Mouse (Mus musculus): ENCODE results near the gene Ubc. TPM values are rescaled to one million over a fixed set of nuclear protein-coding genes. Genes with fewer than 3 reads are reported as not detected.

The Ubc gene
- total RNA-seq, 2 experiments from 2014 or later: 849 to 918 TPM

GRCm38 (mm10) chr5:125352781-125353294, 37.2 kb downstream of the Ubc start:
- no peak for DNase-seq
- intact Hi-C loops (cut with DNase I): no loop called here

- intact Hi-C loops (cut with DNase I): no loop called here
- no peak for DNase-seq
Observed at GRCm38 (mm10) chr5:125351939-125352338, 38.1 kb downstream of the Ubc start.

- intact Hi-C loops (cut with DNase I): no loop called here
- no peak for DNase-seq
Observed at GRCm38 (mm10) chr5:125351057-125351456, 38.9 kb downstream of the Ubc start.

GRCm38 (mm10) chr5:125349391-125349790, 40.6 kb downstream of the Ubc start:
- no peak for DNase-seq
- intact Hi-C loops (cut with DNase I): loop anchor here (10.0 kb wide), 1 partner anchor 65 kb away; no protein-coding TSS in a partner anchor

- intact Hi-C loops (cut with DNase I): loop anchor here (10.0 kb wide), 1 partner anchor 64 kb away; no protein-coding TSS in a partner anchor
- peak; percentile 61 for DNase-seq
Observed at GRCm38 (mm10) chr5:125348487-125348886, 41.5 kb downstream of the Ubc start.

GRCm38 (mm10) chr5:125348067-125348466, 41.9 kb downstream of the Ubc start:
- DNase-seq: no peak

GRCm38 (mm10) chr5:125344296-125344695, 45.7 kb downstream of the Ubc start:
- no peak for DNase-seq
- intact Hi-C loops (cut with DNase I): loop anchor here (10.0 kb wide), 1 partner anchor 59 kb away; no protein-coding TSS in a partner anchor

More at GRCm38 (mm10) chr5:125348067-125348466, 41.9 kb downstream of the Ubc start:
- intact Hi-C loops (cut with DNase I): loop anchor here (10.0 kb wide), 1 partner anchor 63 kb away; no protein-coding TSS in a partner anchor

- no peak for DNase-seq
- intact Hi-C loops (cut with DNase I): loop anchor here (10.0 kb wide), 1 partner anchor 57 kb away; no protein-coding TSS in a partner anchor
Observed at GRCm38 (mm10) chr5:125341459-125342090, 48.4 kb downstream of the Ubc start.

- peak; percentile 85 for DNase-seq
- intact Hi-C loops (cut with DNase I): loop anchor here (10.0 kb wide), 1 partner anchor 56 kb away; no protein-coding TSS in a partner anchor
Observed at GRCm38 (mm10) chr5:125340547-125341262, 49.3 kb downstream of the Ubc start, which contains the start of gene Scarb1. Scarb1 (minus strand) TSS chr5:125341094.

GRCm38 (mm10) chr5:125339851-125340531, 50.0 kb downstream of the Ubc start:
- DNase-seq: no peak
- intact Hi-C loops (cut with DNase I): loop anchor here (10.0 kb wide), 1 partner anchor 55 kb away; no protein-coding TSS in a partner anchor

GRCm38 (mm10) chr5:125339108-125339751, 50.8 kb downstream of the Ubc start:
- intact Hi-C loops (cut with DNase I): no loop called here
- DNase-seq: peak; percentile 50

GRCm38 (mm10) chr5:125337526-125337925, 52.5 kb downstream of the Ubc start:
- DNase-seq: no peak
- intact Hi-C loops (cut with DNase I): no loop called here

- no peak for DNase-seq
- intact Hi-C loops (cut with DNase I): no loop called here
Observed at GRCm38 (mm10) chr5:125337012-125337411, 53.0 kb downstream of the Ubc start.

Other genes with a start within 250 kb of the Ubc start
- 100 to 1,000 TPM; 110 to 115 TPM for gene Ncor2, start 211.0 kb downstream of the Ubc start, total RNA-seq (2021)
- gene Scarb1, start 49.1 kb downstream of the Ubc start, total RNA-seq (2021): 10 to 100 TPM; 56.2 to 56.7 TPM
- gene Gm10382, start 880 bp downstream of the Ubc start, total RNA-seq (2021): under 1 TPM; 0.48 to 0.52 TPM
- 10 to 100 TPM; 20.3 to 20.6 TPM for gene Dhx37, start 43.9 kb upstream of the Ubc start, total RNA-seq (2021)
- gene Bri3bp, start 51.4 kb upstream of the Ubc start, total RNA-seq (2021): 10 to 100 TPM; 81.1 to 88.2 TPM
- 100 to 1,000 TPM; 112 to 116 TPM for gene Aacs, start 85.6 kb upstream of the Ubc start, total RNA-seq (2021)
- gene Tmem132b, start 141.6 kb upstream of the Ubc start, total RNA-seq (2021): 10 to 100 TPM; 62.9 to 66.4 TPM

Data from left cerebral cortex, postnatal 4 days (tissue).